ENCODE assay signal across 11 mouse cellular contexts in genomic region chr14:11329993-11330392, GRCm38 (mm10). TPM values are rescaled to one million over a fixed set of nuclear protein-coding genes. Genes with fewer than 3 reads are reported as not detected.
A peak's percentile ranks its signal among the peaks of the same experiment; 100 is the strongest.
DNase-seq lines count a peak whose midpoint lies in the region; TF ChIP-seq lines count a peak whose summit lies in the region.
"Had no signal": no experiment of that assay in that cellular context is flagged by ENCODE, and none has a peak within 500 bp of the region (broad histone marks: within the 10 kb centered on the region; RNA-seq: fewer than 3 reads in every experiment).

No protein-coding gene starts in this region.

- H3K9me3 ChIP-seq in CH12.LX (replicated peaks; ENCODE audit: low read length), result peaks cover 2% of the 10 kb centered on the region

- H3K79me2 ChIP-seq in CH12.LX (replicated peaks; ENCODE audit: control insufficient read depth, extremely low read depth, insufficient read depth, poor library complexity, severe bottlenecking), result no peaks in the 10 kb centered on the region

- in situ Hi-C loops in CH12.LX (cut with MboI; ENCODE audit: low pct_ligation_motif_present, low pct_unique_long_range_greater_than_20kb, low sequenced_read_pairs), result no loop called here

- no peak overlapping the region for H3K4me2 ChIP-seq in CH12.LX (ENCODE audit: insufficient read depth, low read depth, poor library complexity, severe bottlenecking)
- H3K4me2 ChIP-seq: heart, embryonic 11.5 days had no signal

- no peak overlapping the region for H3K4me3 ChIP-seq in kidney, adult 2 months (ENCODE audit: insufficient read depth, low read depth, low read length)
- no peak overlapping the region for H3K4me3 ChIP-seq in CH12.LX (replicated peaks in 1 of 3; ENCODE audit: low read depth in 2 of 3, low read length in 2 of 3, poor library complexity in 1 of 3)

- no peaks in the 10 kb centered on the region for H3K36me3 ChIP-seq in kidney, adult 2 months (ENCODE audit: control insufficient read depth, insufficient read depth, low read length)
- H3K36me3 ChIP-seq in CH12.LX (replicated peaks in 1 of 2; ENCODE audit: control insufficient read depth in 1 of 2, insufficient read depth in 1 of 2, low read length in 1 of 2), result no peaks in the 10 kb centered on the region

- peak; percentile 26 for DNase-seq in kidney, adult 2 months
- no peak for DNase-seq in kidney, adult 11 months
- DNase-seq in 416B (ENCODE audit: low read depth) (peak; percentile 30), CH12.LX (ENCODE audit: extremely low read depth) (peak; percentile 37)
- DNase-seq in embryo, embryonic 11 days, result peak; percentile 47
- DNase-seq in T-cell, adult 2 months (ENCODE audit: low spot score), result no peak
- no peak for DNase-seq in gastrocnemius, adult 8-10 months (ENCODE audit: low spot score in 2 of 2)
- no peak for DNase-seq in heart, postnatal 36 days
- DNase-seq: cerebellum, adult 18-20 months; thymus, postnatal 4 days had no signal

- dilution Hi-C loops in CH12.LX (cut with MboI; ENCODE audit: extremely low pct_ligation_motif_present, extremely low pct_unique_long_range_greater_than_20kb, low sequenced_read_pairs), result no loop called here

- peak; percentile 32 for TF ChIP-seq RAD21 in CH12.LX (IDR thresholded peaks at IDR 0.05; ENCODE audit: low read depth, low read length)

- TF ChIP-seq CTCF in kidney, adult 2 months (conservative IDR thresholded peaks at IDR 0.05; ENCODE audit: insufficient read depth, insufficient read length, low read depth, low read length), result no peak
- peak; percentile 31 to 38; a peak in 2 of 4 replicates for TF ChIP-seq CTCF in CH12.LX (conservative IDR thresholded peaks at IDR 0.05 in 1 of 2, IDR thresholded peaks at IDR 0.05 in 1 of 2; ENCODE audit: low read depth in 2 of 2, low read length in 2 of 2)

- no peak overlapping the region for H3K9ac ChIP-seq in CH12.LX (ENCODE audit: insufficient read depth, low read depth)

- TF ChIP-seq EP300 in CH12.LX (IDR thresholded peaks at IDR 0.05; ENCODE audit: low read length), result no peak

- WGBS in kidney, adult 2 months, result 53% methylated on average over 2 of the region's 2 CpGs

- H3K4me1 ChIP-seq in kidney, adult 2 months (ENCODE audit: control insufficient read depth, insufficient read depth, low read length), result no peaks in the 10 kb centered on the region
- no peaks in the 10 kb centered on the region for H3K4me1 ChIP-seq in CH12.LX (ENCODE audit: control insufficient read depth in 1 of 2, insufficient read depth in 2 of 2)

- TF ChIP-seq POLR2A in kidney, adult 2 months (IDR thresholded peaks at IDR 0.05; ENCODE audit: low read depth, low read length), result no peak
- no peak for TF ChIP-seq POLR2A in CH12.LX (IDR thresholded peaks at IDR 0.05; ENCODE audit: low read depth, low read length)

- intact Hi-C loops in heart, postnatal 36 days (cut with DNase I), result no loop called here

- H3K27ac ChIP-seq in kidney, adult 2 months (ENCODE audit: insufficient read depth, low read depth, low read length), result no peak overlapping the region
- H3K27ac ChIP-seq in CH12.LX (ENCODE audit: insufficient read depth, low read depth), result no peak overlapping the region

- H3K27me3 ChIP-seq in kidney, adult 2 months (replicated peaks; ENCODE audit: control insufficient read depth, insufficient read depth, low read length), result no peaks in the 10 kb centered on the region
- H3K27me3 ChIP-seq in CH12.LX (replicated peaks), result no peaks in the 10 kb centered on the region

TF ChIP-seq in CH12.LX, 34 proteins besides CTCF, POLR2A, EP300 and RAD21:
- TF ChIP-seq MXI1 (IDR thresholded peaks at IDR 0.05; ENCODE audit: low read depth, low read length), result no peak
- TF ChIP-seq SMC3 (IDR thresholded peaks at IDR 0.05; ENCODE audit: low read depth, low read length), result 0 out of 2 replicates have a peak, but pooled peaks have one; percentile 11
TF ChIP-seq in CH12.LX: peak in this region for 1.

RNA-seq across cellular contexts. Expression of gene Gm3839, which starts 26.5 kb away (rescaled TPM):
- polyA plus RNA-seq in kidney, adult 2 months (2012; rRNA removed), result 0.61 and 0.79 TPM in 2 replicates
- 0.46 and 1.4 TPM in 2 replicates for total RNA-seq in CH12.LX (2012; rRNA removed)
- total RNA-seq in CH12.LX (2014; rRNA removed), result 0.61 and 0.82 TPM in 2 replicates
- 0.67 and 0.94 TPM in 2 replicates for polyA plus RNA-seq in CH12.LX (2012; ENCODE audit: insufficient read length, low read depth)
- 1 to 10 TPM in 3 of 4 experiments, under 1 TPM in 1; 0.92 to 2.0 (median 1.3) TPM for total RNA-seq in gastrocnemius, adult 8-10 months (2022)
- 1 to 10 TPM; 1.2 to 2.6 TPM for total RNA-seq in heart, postnatal 36 days (2021)

Comparison
In these comparisons a context has a peak if more than half of its experiments do, and no peak if none do; other contexts are left out.
1. DNase-seq: peak in kidney, adult 2 months (single experiment), 416B (single experiment), CH12.LX (single experiment) and embryo, embryonic 11 days (single experiment); none in kidney, adult 11 months (single experiment), T-cell, adult 2 months (single experiment), gastrocnemius, adult 8-10 months (0 of 2) and heart, postnatal 36 days (0 of 2).